Mouse (Mus musculus): ENCODE results near the gene Olfr1080.
"Not testable (repeated sequence)": the region's sequence is repeated elsewhere in the genome, so short reads cannot be mapped to it uniquely, and the experiment has no call there.

Gene Olfr1080

DNA sequence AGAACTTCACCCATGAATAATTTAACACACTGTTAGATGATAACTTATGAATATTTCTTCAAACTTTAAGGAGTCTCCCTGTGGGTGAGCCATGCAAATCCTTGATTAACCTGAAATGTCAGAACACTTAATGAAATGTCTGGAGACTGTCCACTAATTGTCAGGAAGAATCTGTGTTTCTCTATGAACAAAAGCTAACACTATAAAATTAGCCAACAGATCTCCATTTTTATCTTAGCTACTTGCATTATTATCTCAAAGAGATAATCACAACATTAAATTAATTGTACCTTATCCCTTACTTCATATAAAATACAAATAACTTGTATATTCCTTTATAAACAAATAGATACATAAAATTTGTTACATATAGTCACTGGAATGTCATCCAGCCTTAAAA lies at the start of gene Olfr1080:
Gene Olfr1080, minus strand, starts transcription at position 101 of the 400 bp plus-strand sequence.
- DNase-seq = not testable (repeated sequence)

DNA sequence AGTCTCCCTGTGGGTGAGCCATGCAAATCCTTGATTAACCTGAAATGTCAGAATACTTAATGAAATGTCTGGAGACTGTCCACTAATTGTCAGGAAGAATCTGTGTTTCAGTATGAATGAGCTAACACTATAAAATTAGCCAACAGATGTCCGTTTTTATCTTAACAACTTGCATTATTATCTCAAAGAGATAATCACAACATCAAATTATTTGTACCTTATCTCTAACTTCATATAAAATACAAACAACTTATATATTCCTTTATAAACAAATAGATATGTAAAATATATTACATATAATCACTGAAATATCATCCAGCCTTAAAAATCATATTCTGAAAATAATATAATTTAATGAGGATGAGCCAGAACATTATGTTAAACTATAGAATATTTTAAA lies 40.8 kb upstream of the Olfr1080 start, which contains the start of gene Olfr1082:
Gene Olfr1082, minus strand, starts transcription at position 101 of the 400 bp plus-strand sequence.
- DNase-seq = not testable (repeated sequence)

DNA sequence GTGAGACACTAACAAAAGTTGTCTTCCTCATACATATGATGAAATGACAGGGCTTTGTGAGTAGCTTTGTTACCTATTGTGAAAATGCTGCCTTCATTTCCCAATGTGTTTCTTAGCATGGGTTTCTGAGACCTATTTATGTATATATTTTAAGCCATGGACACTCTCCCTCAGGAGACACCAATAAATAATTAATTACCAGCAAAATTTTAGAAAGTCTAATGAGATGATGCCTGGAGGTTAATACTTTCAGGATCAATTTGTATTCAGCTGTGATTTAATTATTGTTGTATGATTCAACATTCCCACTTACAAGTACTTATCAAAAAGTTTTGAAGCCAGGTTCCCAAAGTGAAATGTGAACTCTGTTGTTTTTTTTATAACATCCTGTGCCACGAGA lies 15.7 kb downstream of the Olfr1080 start, which contains the start of gene Olfr1079:
Gene Olfr1079, minus strand, starts transcription at position 101 of the 400 bp plus-strand sequence.
- DNase-seq = no peak

DNA sequence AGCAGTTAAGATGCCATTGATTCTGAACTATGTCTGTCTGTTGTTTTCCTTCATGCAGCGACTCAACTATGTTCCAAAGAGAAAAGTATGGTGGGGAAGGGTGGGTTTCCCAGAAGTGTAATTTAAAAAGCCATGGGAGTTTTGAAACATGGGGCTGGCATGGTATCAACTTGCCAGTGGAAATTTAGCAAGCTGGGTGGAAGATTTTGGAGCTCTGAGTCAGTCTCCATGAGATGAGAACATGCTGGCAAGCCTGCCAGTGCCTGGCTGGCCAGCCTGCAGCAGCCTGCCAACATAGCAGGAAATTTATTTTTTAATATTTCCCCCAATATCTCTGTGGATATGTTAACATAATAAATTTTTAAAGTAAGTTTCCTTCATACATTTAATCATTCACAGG lies 27.0 kb downstream of the Olfr1080 start:
- DNase-seq = no peak

DNA sequence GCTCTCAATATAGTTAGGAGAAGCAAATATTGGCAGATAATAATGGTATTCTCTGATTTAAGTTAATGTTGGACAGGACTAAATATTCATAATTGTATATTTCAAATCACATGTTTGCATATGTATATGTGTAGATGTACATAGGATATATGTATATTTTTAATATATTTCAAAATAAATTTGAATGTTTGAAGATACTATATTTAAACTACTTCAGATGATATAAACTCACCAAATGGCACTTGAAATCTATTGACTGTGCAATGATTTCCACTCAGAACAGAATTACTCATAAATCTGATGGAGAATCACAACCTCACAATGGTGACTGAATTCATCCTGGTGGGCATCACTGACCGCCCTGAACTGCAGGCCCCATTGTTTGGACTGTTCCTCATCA lies 49.9 kb downstream of the Olfr1080 start, which contains the start of gene Olfr1076:
Gene Olfr1076, plus strand, starts transcription at position 301 of the 400 bp plus-strand sequence.
- no peak for DNase-seq

Measured in thymus, postnatal 36 days (tissue).